Mouse (Mus musculus) kidney, adult 2 months (tissue): Measurements from ENCODE around the gene Mettl21a.

Experiments
- CTCF ChIP-seq: fragments of 200-500 bp; conservative IDR thresholded peaks from 2 replicates; pipeline ENCODE4 v1.5.1; 2011; ENCODE audit warnings: low read depth, mild to moderate bottlenecking, control low read depth, low read length, moderate library complexity, mixed read lengths; ENCODE audit not compliant: insufficient read depth, insufficient read length
- POLR2A ChIP-seq: fragments of 200-500 bp; IDR thresholded peaks from one replicate; pipeline ENCODE4 v1.6.1; 2011; ENCODE audit warnings: low read depth, low read length, control low read depth

- TF ChIP-seq CTCF (no peak), POLR2A (no peak)
Observed at GRCm38 (mm10) chr1:64600413-64601077, 16.5 kb downstream of the Mettl21a start.
